Mouse (Mus musculus): ENCODE measurements around the gene Hormad2. TPM values are rescaled to one million over a fixed set of nuclear protein-coding genes. Genes with fewer than 3 reads are reported as not detected.

Gene Hormad2
- polyA plus RNA-seq, 1 experiment from 2014 or later, result 0.10 TPM

- Histone ChIP-seq H3K9ac (no peak overlapping the region), H3K36me3 (ENCODE audit: poor library complexity, severe bottlenecking) (no peaks in the 10 kb centered on the region), H3K4me3 (no peak overlapping the region), H3K27ac (no peak overlapping the region), H3K9me3 (replicated peaks) (no peaks in the 10 kb centered on the region), H3K4me1 (peaks cover 9% of the 10 kb centered on the region), H3K27me3 (peaks cover 5% of the 10 kb centered on the region; the same call in 1 of the 2 replicates), H3K4me2 (0 out of 2 replicates have a peak overlapping the region, but pooled peaks have one; percentile 10)
- ATAC-seq, result no peak
- 38% methylated on average over 25 of the region's 25 CpGs for WGBS
These were observed 132.1 kb downstream of the Hormad2 start for GRCm38 (mm10) chr11:4308514-4309450.

GRCm38 (mm10) chr11:4308060-4308513 is 132.8 kb downstream of the Hormad2 start:
- no peak for ATAC-seq
- H3K4me2 ChIP-seq, result 0 out of 2 replicates have a peak overlapping the region, but pooled peaks have one; percentile 10
- H3K36me3 ChIP-seq (ENCODE audit: poor library complexity, severe bottlenecking), result no peaks in the 10 kb centered on the region
- peaks cover 9% of the 10 kb centered on the region for H3K4me1 ChIP-seq
- H3K4me3 ChIP-seq, result no peak overlapping the region
- no peaks in the 10 kb centered on the region for H3K9me3 ChIP-seq (replicated peaks)
- WGBS, result 22% methylated on average over 6 of the region's 6 CpGs
- H3K27me3 ChIP-seq, result peaks cover 5% of the 10 kb centered on the region; the same call in 1 of the 2 replicates
- H3K9ac ChIP-seq, result no peak overlapping the region
- no peak overlapping the region for H3K27ac ChIP-seq

- H3K9me3 ChIP-seq (replicated peaks), result no peaks in the 10 kb centered on the region
- H3K27ac ChIP-seq, result no peak overlapping the region
- H3K4me3 ChIP-seq, result no peak overlapping the region
- H3K36me3 ChIP-seq (ENCODE audit: poor library complexity, severe bottlenecking), result no peaks in the 10 kb centered on the region
- H3K4me1 ChIP-seq, result peaks cover 9% of the 10 kb centered on the region
- H3K27me3 ChIP-seq, result peaks cover 9% of the 10 kb centered on the region; the same call in 1 of the 2 replicates
- H3K9ac ChIP-seq, result no peak overlapping the region
- no peak for ATAC-seq
- whole genome bisulfite sequencing, result 73% methylated on average over 2 of the region's 2 CpGs
- no peak overlapping the region for H3K4me2 ChIP-seq
These were observed 134.8 kb downstream of the Hormad2 start for GRCm38 (mm10) chr11:4306086-4306485.

DNA sequence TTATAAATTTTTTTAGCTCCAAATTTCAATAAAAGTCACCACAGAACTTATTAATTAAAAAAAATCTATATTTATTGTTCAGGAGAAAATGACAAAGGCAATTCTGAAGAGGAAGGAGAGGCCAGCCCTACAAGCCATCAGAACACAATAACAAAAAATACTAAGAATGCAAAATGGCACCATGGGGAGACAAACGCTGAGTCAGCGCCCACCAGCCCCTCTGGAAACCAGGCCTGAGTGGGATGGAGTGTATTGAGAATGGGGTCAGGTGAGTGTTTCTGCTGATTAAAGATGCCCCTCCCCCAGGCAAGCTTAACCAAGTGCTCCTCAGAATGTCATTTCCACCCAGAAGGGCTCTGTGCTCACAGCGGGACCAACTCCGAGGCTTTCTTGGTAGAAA is 135.8 kb downstream of the Hormad2 start:
- Histone ChIP-seq H3K27me3 (peaks cover 9% of the 10 kb centered on the region; the same call in 1 of the 2 replicates), H3K36me3 (ENCODE audit: poor library complexity, severe bottlenecking) (no peaks in the 10 kb centered on the region), H3K4me2 (no peak overlapping the region), H3K4me1 (peaks cover 9% of the 10 kb centered on the region), H3K27ac (no peak overlapping the region), H3K9ac (no peak overlapping the region), H3K4me3 (no peak overlapping the region), H3K9me3 (replicated peaks) (no peaks in the 10 kb centered on the region)
- 90% methylated on average over 4 of the region's 4 CpGs for WGBS
- no peak for ATAC-seq

- Histone ChIP-seq H3K9me3 (replicated peaks) (no peaks in the 10 kb centered on the region), H3K4me1 (peaks cover 9% of the 10 kb centered on the region), H3K4me3 (no peak overlapping the region), H3K27ac (no peak overlapping the region), H3K4me2 (no peak overlapping the region), H3K27me3 (peaks cover 9% of the 10 kb centered on the region; the same call in 1 of the 2 replicates), H3K9ac (no peak overlapping the region), H3K36me3 (ENCODE audit: poor library complexity, severe bottlenecking) (no peaks in the 10 kb centered on the region)
- ATAC-seq, result no peak
- 74% methylated on average over 4 of the region's 4 CpGs for WGBS
These were observed 136.7 kb downstream of the Hormad2 start for GRCm38 (mm10) chr11:4304203-4304602.

- Histone ChIP-seq H3K9me3 (replicated peaks) (no peaks in the 10 kb centered on the region), H3K4me3 (no peak overlapping the region), H3K9ac (no peak overlapping the region), H3K36me3 (ENCODE audit: poor library complexity, severe bottlenecking) (no peaks in the 10 kb centered on the region), H3K27ac (no peak overlapping the region), H3K4me1 (peaks cover under 1% of the 10 kb centered on the region), H3K4me2 (no peak overlapping the region), H3K27me3 (peaks cover 9% of the 10 kb centered on the region; the same call in 1 of the 2 replicates)
- ATAC-seq, result no peak
- WGBS, result 44% methylated on average over 9 of the region's 9 CpGs
These were observed 137.9 kb downstream of the Hormad2 start for GRCm38 (mm10) chr11:4303033-4303432.

- WGBS, result 24% methylated on average over 5 of the region's 5 CpGs
- no peaks in the 10 kb centered on the region for H3K36me3 ChIP-seq (ENCODE audit: poor library complexity, severe bottlenecking)
These were observed 138.5 kb downstream of the Hormad2 start for GRCm38 (mm10) chr11:4302363-4302913.

GRCm38 (mm10) chr11:4300683-4301082 is 140.2 kb downstream of the Hormad2 start:
- no peak for ATAC-seq
- no peak overlapping the region for H3K27ac ChIP-seq
- no peaks in the 10 kb centered on the region for H3K36me3 ChIP-seq (ENCODE audit: poor library complexity, severe bottlenecking)
- no peak overlapping the region for H3K9ac ChIP-seq
- WGBS, result 89% methylated on average over 3 of the region's 3 CpGs
- H3K9me3 ChIP-seq (replicated peaks), result no peaks in the 10 kb centered on the region
- H3K4me1 ChIP-seq, result no peaks in the 10 kb centered on the region
- H3K27me3 ChIP-seq, result peaks cover 9% of the 10 kb centered on the region; the same call in 1 of the 2 replicates
- no peak overlapping the region for H3K4me3 ChIP-seq
- no peak overlapping the region for H3K4me2 ChIP-seq

More at GRCm38 (mm10) chr11:4302363-4302913, 138.5 kb downstream of the Hormad2 start:
- H3K27me3 ChIP-seq, result peaks cover 9% of the 10 kb centered on the region; the same call in 1 of the 2 replicates
- no peak overlapping the region for H3K4me2 ChIP-seq
- ATAC-seq, result no peak
- no peaks in the 10 kb centered on the region for H3K4me1 ChIP-seq
- H3K9ac ChIP-seq, result 0 out of 2 replicates have a peak overlapping the region, but pooled peaks have one; percentile 16
- H3K9me3 ChIP-seq (replicated peaks), result no peaks in the 10 kb centered on the region
- H3K27ac ChIP-seq, result no peak overlapping the region
- H3K4me3 ChIP-seq, result no peak overlapping the region

DNA sequence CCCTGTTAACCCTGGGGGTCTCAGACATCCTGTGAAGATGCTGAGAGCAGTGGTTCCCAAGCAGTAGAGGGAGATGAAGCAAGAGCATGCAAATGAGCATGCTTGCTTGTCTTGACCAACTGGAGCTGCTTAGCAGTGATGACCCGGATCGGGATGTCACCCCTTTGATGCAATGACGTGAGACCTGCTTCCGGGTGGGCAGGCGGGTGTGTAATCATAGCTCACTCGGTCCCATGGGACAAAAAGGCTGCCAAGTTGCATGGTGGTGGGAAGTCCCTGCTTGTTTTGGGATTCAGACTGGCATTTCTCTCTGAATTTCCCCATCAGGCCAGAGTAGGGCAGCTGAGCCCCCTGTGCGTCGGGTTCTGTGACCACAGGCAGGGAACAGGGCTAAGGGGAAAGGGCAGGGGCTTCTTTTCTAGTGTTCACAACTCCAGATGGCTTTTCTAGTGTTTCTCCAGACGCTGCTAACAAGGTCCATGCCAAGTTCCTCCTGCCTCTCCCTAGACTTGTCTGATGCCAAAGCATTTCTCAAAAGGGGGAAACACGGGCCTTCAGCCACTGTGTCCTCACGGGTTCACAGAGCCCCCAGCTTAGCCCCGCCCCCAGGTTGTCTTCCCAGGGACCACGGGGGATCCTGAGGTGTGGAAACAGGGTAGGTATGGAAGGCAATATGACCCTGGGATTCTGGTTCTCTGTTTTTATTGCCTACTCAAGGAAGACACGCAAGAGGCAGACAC is 141.0 kb downstream of the Hormad2 start:
- WGBS, result 81% methylated on average over 14 of the region's 14 CpGs
- Histone ChIP-seq H3K27me3 (peaks cover 9% of the 10 kb centered on the region; the same call in 1 of the 2 replicates), H3K27ac (no peak overlapping the region), H3K36me3 (ENCODE audit: poor library complexity, severe bottlenecking) (no peaks in the 10 kb centered on the region), H3K4me2 (no peak overlapping the region), H3K4me3 (no peak overlapping the region), H3K4me1 (0 out of 2 replicates have a peak, but pooled peaks cover 5% of the 10 kb centered on the region), H3K9ac (no peak overlapping the region), H3K9me3 (replicated peaks) (no peaks in the 10 kb centered on the region)
- no peak for ATAC-seq

DNA sequence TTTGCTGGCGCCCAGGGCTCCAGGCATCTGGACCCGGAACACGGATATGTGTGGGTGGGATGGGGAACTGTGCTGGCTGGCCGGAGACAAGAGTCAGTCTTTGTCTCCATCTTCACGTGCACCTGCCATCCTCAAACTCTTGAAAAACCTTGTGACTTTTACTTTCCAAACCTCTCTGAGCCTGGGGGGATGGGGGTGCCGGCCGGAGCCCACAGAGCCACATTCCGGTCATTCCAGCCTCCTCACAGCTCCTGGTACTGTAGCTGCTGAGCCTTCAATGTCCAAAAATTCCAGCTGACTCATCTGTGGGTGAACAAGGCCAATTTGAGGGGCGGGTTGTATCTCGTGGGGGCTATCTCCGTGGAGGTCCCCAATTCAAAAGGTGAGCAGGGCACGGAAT is 141.7 kb downstream of the Hormad2 start:
- H3K36me3 ChIP-seq (ENCODE audit: poor library complexity, severe bottlenecking), result no peaks in the 10 kb centered on the region
- H3K4me1 ChIP-seq, result 0 out of 2 replicates have a peak, but pooled peaks cover 7% of the 10 kb centered on the region
- H3K4me2 ChIP-seq, result no peak overlapping the region
- no peak overlapping the region for H3K4me3 ChIP-seq
- WGBS, result 66% methylated on average over 12 of the region's 12 CpGs
- H3K27ac ChIP-seq, result no peak overlapping the region
- H3K27me3 ChIP-seq, result peaks cover 9% of the 10 kb centered on the region; the same call in 1 of the 2 replicates
- H3K9ac ChIP-seq, result no peak overlapping the region
- no peaks in the 10 kb centered on the region for H3K9me3 ChIP-seq (replicated peaks)
- ATAC-seq, result no peak

DNA sequence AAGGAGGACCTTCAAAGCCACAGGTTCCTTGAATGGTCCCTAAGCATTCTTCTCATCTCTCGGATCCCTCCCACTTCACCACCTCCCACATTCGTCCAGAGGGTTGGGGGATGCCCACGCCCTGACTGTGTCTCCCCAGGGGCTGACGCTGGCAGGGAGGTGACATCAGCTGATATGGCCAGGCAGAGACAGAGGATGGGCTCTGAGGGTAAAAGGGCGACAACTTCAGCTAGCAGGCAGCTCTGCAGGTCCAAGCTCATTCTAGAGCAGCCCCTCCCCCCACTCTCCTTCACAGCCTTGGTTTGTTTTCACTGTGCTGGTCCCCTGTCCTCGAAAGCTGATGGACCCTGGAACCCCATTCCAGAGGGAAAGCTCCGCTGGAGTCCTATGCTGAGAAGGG is 142.3 kb downstream of the Hormad2 start:
- Histone ChIP-seq H3K36me3 (ENCODE audit: poor library complexity, severe bottlenecking) (no peaks in the 10 kb centered on the region), H3K27me3 (peaks cover 9% of the 10 kb centered on the region; the same call in 1 of the 2 replicates), H3K9ac (no peak overlapping the region), H3K4me2 (no peak overlapping the region), H3K9me3 (replicated peaks) (no peaks in the 10 kb centered on the region), H3K4me1 (0 out of 2 replicates have a peak, but pooled peaks cover 7% of the 10 kb centered on the region), H3K27ac (no peak overlapping the region), H3K4me3 (no peak overlapping the region)
- 50% methylated on average over 7 of the region's 7 CpGs for WGBS
- ATAC-seq, result no peak

Data from forebrain, embryonic 13.5 days (tissue).